Mouse (Mus musculus) embryonic facial prominence, embryonic 14.5 days (tissue): ENCODE measurements around the gene Dynlt1f. TPM values are rescaled to one million over a fixed set of nuclear protein-coding genes. Genes with fewer than 3 reads are reported as not detected.
"Not testable (repeated sequence)": the region's sequence is repeated elsewhere in the genome, so short reads cannot be mapped to it uniquely, and the experiment has no call there.

Source experiments
- ATAC-seq: fragments of 200-750 bp; cut with Nextera tagmentation; 2 replicates; pipeline ENCODE4 v1.8.0; 2017; ENCODE audit warnings: low read depth, moderate number of reproducible peaks, moderate TSS enrichment
- DNase-seq: peaks from one replicate; pipeline ENCODE4 v3.0.0-alpha.2; 2015; ENCODE audit warnings: low spot score
- H3K27ac ChIP-seq: fragments of 300-500 bp; sonication (generic); replicated peaks from 2 replicates; pipeline ENCODE4 v1.5.1; 2014; ENCODE audit warnings: low read depth, mild to moderate bottlenecking, low read length, moderate library complexity
- H3K27me3 ChIP-seq: fragments of 300-500 bp; sonication (generic); replicated peaks from 2 replicates; pipeline ENCODE4 v1.6.1; 2014; ENCODE audit warnings: low read length; ENCODE audit not compliant: control insufficient read depth, insufficient read depth
- H3K36me3 ChIP-seq: fragments of 300-500 bp; sonication (generic); 2 replicates; pipeline ENCODE4 v1.6.1; 2014; ENCODE audit warnings: low read length, mixed read lengths; ENCODE audit not compliant: control insufficient read depth, insufficient read depth
- H3K4me1 ChIP-seq: fragments of 300-500 bp; sonication (generic); 2 replicates; pipeline ENCODE4 v1.6.1; 2014; ENCODE audit warnings: antibody characterized with exemption, low read length; ENCODE audit not compliant: control insufficient read depth, insufficient read depth
- H3K4me2 ChIP-seq: fragments of 300-500 bp; sonication (generic); 2 replicates; pipeline ENCODE4 v1.6.1; 2014; ENCODE audit warnings: low read depth, mild to moderate bottlenecking, low read length, moderate library complexity, mixed read lengths
- H3K4me3 ChIP-seq: fragments of 300-500 bp; sonication (generic); 2 replicates; pipeline ENCODE4 v1.5.1; 2014; ENCODE audit warnings: low read depth, mild to moderate bottlenecking, low read length
- H3K9ac ChIP-seq: fragments of 300-500 bp; sonication (generic); 2 replicates; pipeline ENCODE4 v1.6.1; 2014; ENCODE audit warnings: low read depth, mild to moderate bottlenecking, low read length, moderate library complexity, mixed read lengths
- H3K9me3 ChIP-seq: fragments of 300-500 bp; sonication (generic); 2 replicates; pipeline ENCODE4 v1.6.1; 2016; ENCODE audit warnings: low read length; ENCODE audit not compliant: control insufficient read depth
- WGBS: fragments of 180-500 bp; shearing (Covaris S2); extraction: QIAGEN DNeasy Blood & Tissue Kit; methylation state at CpG from one replicate; pipeline ENCODE4 v1.1.7; 2014; 5-methylcytosine and 5-hydroxymethylcytosine counted together
- polyA plus RNA-seq: library from polyadenylated mRNA; unstranded; fragments of >200 nt; fragmentation: Nextera tagmentation; extraction: Ambion mirVana; gene quantifications from 2 replicates; pipeline ENCODE4 v1.2.1, GENCODE M21; 2014

The Dynlt1f gene
- polyA plus RNA-seq, 1 experiment from 2014 or later, result 254 TPM

GRCm38 (mm10) chr17:6605347-6605746, 50.4 kb downstream of the Dynlt1f start:
- H3K4me2 ChIP-seq, H3K9ac ChIP-seq, H3K4me3 ChIP-seq, H3K27me3 ChIP-seq, H3K4me1 ChIP-seq, H3K27ac ChIP-seq, H3K9me3 ChIP-seq, ATAC-seq, DNase-seq, H3K36me3 ChIP-seq: not testable (repeated sequence)
- 80% methylated on average over 1 of the region's 1 CpGs for WGBS

DNA sequence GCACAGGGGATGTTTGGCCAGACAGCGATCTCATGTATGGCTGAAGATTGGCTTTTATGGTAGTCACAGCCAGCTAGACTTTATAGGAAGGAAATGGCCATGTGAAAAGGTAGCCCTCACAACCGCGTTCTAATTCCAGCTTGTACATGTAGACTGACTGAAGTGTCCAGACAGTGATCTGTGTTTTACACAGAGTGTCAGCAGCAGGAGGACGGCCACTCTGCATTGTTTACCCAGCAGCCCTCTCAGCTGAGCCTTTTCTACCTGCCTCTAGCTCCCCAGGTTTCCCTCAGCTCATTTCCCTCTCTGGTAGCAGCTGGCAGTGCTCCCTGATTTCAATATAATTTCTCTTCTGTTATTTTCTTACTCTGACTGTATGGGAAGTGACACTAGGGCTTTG, 53.5 kb downstream of the Dynlt1f start:
- H3K4me3 ChIP-seq, result peak overlapping the region; percentile 17; the same call in 1 of the 2 replicates
- H3K9me3 ChIP-seq, H3K9ac ChIP-seq, H3K4me2 ChIP-seq, ATAC-seq, H3K27me3 ChIP-seq, H3K36me3 ChIP-seq, DNase-seq, H3K27ac ChIP-seq, H3K4me1 ChIP-seq: not testable (repeated sequence)
- WGBS, result 0% methylated on average over 3 of the region's 4 CpGs

DNA sequence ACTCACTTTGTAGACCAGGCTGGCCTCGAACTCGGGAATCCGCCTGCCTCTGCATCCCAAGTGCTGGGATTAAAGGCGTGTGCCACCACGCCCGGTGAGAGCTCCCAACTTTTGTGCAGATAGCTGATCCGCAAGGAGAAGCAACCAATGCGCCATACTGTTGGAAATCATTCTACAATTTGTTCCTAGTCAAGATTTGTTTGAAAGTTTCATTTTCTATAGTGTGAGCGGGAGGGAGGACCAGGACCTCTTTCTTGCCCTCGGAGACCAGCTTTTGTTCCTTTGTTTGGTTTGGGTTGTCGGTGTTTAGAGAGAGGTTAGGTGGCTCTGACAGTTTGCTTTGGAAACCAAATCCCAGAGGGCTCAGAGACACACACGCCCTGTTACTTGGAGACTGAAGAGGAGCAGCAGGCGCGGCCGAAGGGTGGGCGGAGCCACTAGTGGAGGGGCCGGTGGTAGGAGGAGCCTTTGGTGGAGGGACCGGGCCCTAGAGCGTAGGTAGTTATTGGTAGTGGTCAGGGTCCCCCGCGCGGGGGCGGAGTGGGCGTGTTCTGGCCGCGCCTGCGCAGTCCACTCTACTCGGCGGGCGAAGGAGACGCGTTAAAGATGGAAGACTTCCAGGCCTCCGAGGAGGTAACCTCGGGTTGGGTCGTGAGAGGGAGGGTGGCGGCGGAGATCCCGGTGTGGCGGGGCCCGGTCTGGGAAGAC, 54.3 kb downstream of the Dynlt1f start, which contains the start of gene Dynlt1c:
TSS of gene Dynlt1c (plus strand) at position 468 of the 708 bp plus-strand sequence.
- not testable (repeated sequence) for H3K27ac ChIP-seq, H3K9me3 ChIP-seq, H3K36me3 ChIP-seq, H3K27me3 ChIP-seq, H3K4me1 ChIP-seq
- WGBS, result 11% methylated on average over 22 of the region's 40 CpGs
- DNase-seq (peak; percentile 93), ATAC-seq (peak; percentile 98)
- peak within 1 kb of the TSS; percentile 35 for H3K4me3 ChIP-seq
- H3K4me2 ChIP-seq, result peak within 1 kb of the TSS; percentile 36
- H3K9ac ChIP-seq, result peak within 1 kb of the TSS; percentile 41; the same call in 1 of the 2 replicates

GRCm38 (mm10) chr17:6600216-6600911, 55.3 kb downstream of the Dynlt1f start:
- WGBS, result 93% methylated on average over 5 of the region's 8 CpGs
- ATAC-seq, H3K36me3 ChIP-seq, H3K4me1 ChIP-seq, H3K9ac ChIP-seq, H3K4me2 ChIP-seq, H3K27ac ChIP-seq, H3K4me3 ChIP-seq, H3K27me3 ChIP-seq, H3K9me3 ChIP-seq, DNase-seq: not testable (repeated sequence)

- H3K4me3 ChIP-seq, ATAC-seq: not testable (repeated sequence)
Observed at GRCm38 (mm10) chr17:6598356-6598755, 57.3 kb downstream of the Dynlt1f start.

More at GRCm38 (mm10) chr17:6598356-6598755, 57.3 kb downstream of the Dynlt1f start:
- H3K4me1 ChIP-seq, H3K9me3 ChIP-seq, DNase-seq, H3K4me2 ChIP-seq, H3K27me3 ChIP-seq, H3K36me3 ChIP-seq, H3K27ac ChIP-seq, H3K9ac ChIP-seq: not testable (repeated sequence)
- 86% methylated on average over 6 of the region's 7 CpGs for WGBS

Other genes with a start within 250 kb of the Dynlt1f start
- 563 and 584 TPM in 2 replicates for gene Dynlt1b, start 225.8 kb downstream of the Dynlt1f start, polyA plus RNA-seq
- 24.1 and 25.6 TPM in 2 replicates for gene Dynlt1c, start 54.2 kb downstream of the Dynlt1f start, polyA plus RNA-seq
- 0.43 and 0.70 TPM in 2 replicates for gene Sytl3, start 3.2 kb upstream of the Dynlt1f start, polyA plus RNA-seq
- gene Ezr, start 126.9 kb upstream of the Dynlt1f start, polyA plus RNA-seq, result 57.8 and 59.1 TPM in 2 replicates